Mouse (Mus musculus): ENCODE results near the gene Smc3. TPM values are rescaled to one million over a fixed set of nuclear protein-coding genes. Genes with fewer than 3 reads are reported as not detected.
"Not testable (repeated sequence)": the region's sequence is repeated elsewhere in the genome, so short reads cannot be mapped to it uniquely, and the experiment has no call there.

Smc3 gene
- polyA plus RNA-seq, 1 experiment = 6.5 TPM

DNA sequence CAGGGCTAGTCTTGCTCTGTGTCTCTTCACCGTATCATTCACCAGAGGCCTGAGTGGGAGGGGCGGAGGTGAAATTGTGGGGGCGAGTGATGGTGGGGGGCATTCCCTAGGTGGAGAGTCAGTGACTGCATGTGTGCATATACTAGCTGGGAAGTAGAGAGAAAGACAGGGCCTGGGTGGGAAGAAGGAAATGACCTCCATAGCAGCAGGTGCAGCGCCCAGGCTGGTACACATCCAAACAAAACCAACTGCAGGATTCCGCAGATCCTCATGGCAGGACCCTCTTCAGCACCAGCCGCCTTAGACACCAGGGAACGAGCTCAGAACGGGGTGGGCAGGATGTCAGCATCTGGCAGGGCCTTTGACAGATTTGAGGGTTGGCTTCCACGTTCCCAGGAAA lies 52.1 kb downstream of the Smc3 start:
- H3K4me2 ChIP-seq (ENCODE audit: low read depth) = no peak overlapping the region
- H3K27me3 ChIP-seq (ENCODE audit: control insufficient read depth, insufficient read depth, insufficient read length) = no peaks in the 10 kb centered on the region
- H3K79me2 ChIP-seq (ENCODE audit: control insufficient read depth, insufficient read depth) = no peaks in the 10 kb centered on the region
- H3K36me3 ChIP-seq (ENCODE audit: control insufficient read depth, insufficient read depth) = no peaks in the 10 kb centered on the region
- TF ChIP-seq MYOG (IDR thresholded peaks at IDR 0.05; ENCODE audit: control insufficient read depth in 1 of 3, insufficient read depth in 1 of 3, insufficient read length in 2 of 3, low read depth in 2 of 3) (peak in 1 of 3 experiments; percentile 47), MYOD1 (IDR thresholded peaks at IDR 0.05; ENCODE audit: control insufficient read depth in 1 of 3, insufficient read length in 2 of 3, low read depth in 2 of 3) (peak in 2 of 3 experiments; percentile 53 to 61), POLR2AphosphoS2 (IDR thresholded peaks at IDR 0.05; ENCODE audit: insufficient read length, low read depth) (no peak)
- H3ac ChIP-seq (ENCODE audit: control insufficient read depth, insufficient read length) = no peak overlapping the region
- no peak overlapping the region for H3K4me3 ChIP-seq

DNA sequence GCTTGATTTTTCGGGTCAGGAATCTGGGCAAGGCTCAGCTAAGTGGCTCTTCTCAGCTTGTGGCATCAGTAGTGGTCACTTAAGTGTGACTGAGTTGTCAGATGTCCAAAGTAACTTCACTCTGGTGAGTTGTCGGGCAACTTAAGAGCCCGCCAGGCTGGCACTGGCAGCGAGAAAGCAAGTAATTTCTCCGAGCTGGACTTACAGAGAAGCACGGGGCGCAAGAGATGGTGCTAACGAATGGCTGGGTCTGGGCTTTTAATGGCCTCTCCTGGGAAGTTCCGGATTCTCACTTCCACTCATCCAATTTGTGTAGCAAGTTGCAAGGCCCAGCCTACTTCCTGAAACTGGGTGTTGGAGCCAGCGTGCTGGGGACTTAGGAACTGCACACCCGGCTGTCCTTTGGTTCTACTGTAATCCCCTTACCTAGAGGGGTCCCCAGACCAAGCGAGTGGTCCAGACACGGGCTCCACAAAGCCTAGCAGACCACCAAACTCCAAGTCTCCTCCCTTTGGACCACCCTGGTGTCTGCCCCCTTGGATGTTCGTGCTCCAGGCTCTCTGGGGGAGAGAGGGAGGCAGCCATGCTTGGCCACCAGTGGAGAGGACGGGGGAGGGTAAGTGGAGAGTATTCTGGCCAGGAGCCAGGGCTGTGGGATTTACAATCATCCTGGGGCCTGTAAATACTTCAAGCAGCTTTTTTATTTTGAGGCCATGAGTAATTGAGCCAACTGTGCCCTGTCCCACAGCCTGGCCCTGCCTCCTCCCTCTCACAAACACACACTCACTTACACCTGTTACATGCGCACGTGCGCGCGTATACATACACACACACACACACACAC lies 53.6 kb downstream of the Smc3 start:
- no peak overlapping the region for H3ac ChIP-seq (ENCODE audit: control insufficient read depth, insufficient read length)
- H3K4me2 ChIP-seq (ENCODE audit: low read depth) = peak overlapping the region; percentile 67
- H3K79me2 ChIP-seq (ENCODE audit: control insufficient read depth, insufficient read depth) = no peaks in the 10 kb centered on the region
- H3K27me3 ChIP-seq (ENCODE audit: control insufficient read depth, insufficient read depth, insufficient read length) = no peaks in the 10 kb centered on the region
- no peak for TF ChIP-seq CEBPB (IDR thresholded peaks at IDR 0.05; ENCODE audit: insufficient read depth, poor library complexity, severe bottlenecking)
- TF ChIP-seq MAX (IDR thresholded peaks at IDR 0.05; ENCODE audit: low read depth) = no peak
- TF ChIP-seq POLR2A (IDR thresholded peaks at IDR 0.05; ENCODE audit: insufficient read length, low read depth) = no peak
- peak; percentile 88 for TF ChIP-seq TCF3 (IDR thresholded peaks at IDR 0.05; ENCODE audit: insufficient read length, low read depth)
- peak; percentile 40 to 97 (median 96) for TF ChIP-seq MYOD1 (IDR thresholded peaks at IDR 0.05; ENCODE audit: control insufficient read depth in 1 of 3, insufficient read length in 2 of 3, low read depth in 2 of 3)
- TF ChIP-seq E2F4 (IDR thresholded peaks at IDR 0.05; ENCODE audit: insufficient read depth) = no peak
- peak; percentile 78 to 96 (median 91) for TF ChIP-seq MYOG (IDR thresholded peaks at IDR 0.05; ENCODE audit: control insufficient read depth in 1 of 3, insufficient read depth in 1 of 3, insufficient read length in 2 of 3, low read depth in 2 of 3)
- peak; percentile 92 for TF ChIP-seq TCF12 (IDR thresholded peaks at IDR 0.05; ENCODE audit: insufficient read depth, poor library complexity, severe bottlenecking)
- TF ChIP-seq SRF (IDR thresholded peaks at IDR 0.05; ENCODE audit: control insufficient read depth, insufficient read length, low read depth) = no peak
- TF ChIP-seq POLR2AphosphoS2 (IDR thresholded peaks at IDR 0.05; ENCODE audit: insufficient read length, low read depth) = no peak
- no peak for TF ChIP-seq USF1 (IDR thresholded peaks at IDR 0.05; ENCODE audit: low read depth)
- no peak for TF ChIP-seq REST (IDR thresholded peaks at IDR 0.05; ENCODE audit: insufficient read depth, insufficient read length)
- no peak overlapping the region for H3K4me3 ChIP-seq
- no peaks in the 10 kb centered on the region for H3K36me3 ChIP-seq (ENCODE audit: control insufficient read depth, insufficient read depth)

- not testable (repeated sequence) for H3K4me3 ChIP-seq; H3K4me2 ChIP-seq (ENCODE audit: low read depth); H3K36me3 ChIP-seq (ENCODE audit: control insufficient read depth, insufficient read depth); H3ac ChIP-seq (ENCODE audit: control insufficient read depth, insufficient read length); H3K27me3 ChIP-seq (ENCODE audit: control insufficient read depth, insufficient read depth, insufficient read length); H3K79me2 ChIP-seq (ENCODE audit: control insufficient read depth, insufficient read depth)
These were observed 56.2 kb downstream of the Smc3 start for GRCm38 (mm10) chr19:53656443-53656842.

DNA sequence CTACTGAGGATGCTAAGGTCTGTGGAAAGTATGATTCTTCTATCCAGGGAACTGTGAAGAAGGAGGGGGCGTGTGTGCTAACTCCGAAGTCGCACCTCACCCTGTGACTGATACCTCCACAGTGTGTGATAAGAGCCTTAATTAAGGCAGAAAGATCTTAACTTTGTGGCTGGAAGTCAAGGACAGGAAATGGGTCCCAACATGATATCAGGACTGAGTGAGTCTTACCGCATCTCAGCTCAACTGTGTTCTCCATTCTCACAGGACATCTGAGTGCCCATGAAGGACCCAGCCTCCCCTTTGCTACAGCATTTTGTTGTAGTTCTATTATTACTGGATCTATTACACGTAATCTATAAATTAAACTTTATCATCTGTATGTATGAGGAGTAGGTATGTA lies 57.2 kb downstream of the Smc3 start:
- no peaks in the 10 kb centered on the region for H3K36me3 ChIP-seq (ENCODE audit: control insufficient read depth, insufficient read depth)
- no peak overlapping the region for H3ac ChIP-seq (ENCODE audit: control insufficient read depth, insufficient read length)
- H3K4me2 ChIP-seq (ENCODE audit: low read depth) = no peak overlapping the region
- no peaks in the 10 kb centered on the region for H3K27me3 ChIP-seq (ENCODE audit: control insufficient read depth, insufficient read depth, insufficient read length)
- H3K4me3 ChIP-seq = no peak overlapping the region
- TF ChIP-seq MAX (IDR thresholded peaks at IDR 0.05; ENCODE audit: low read depth) (no peak), MYOG (IDR thresholded peaks at IDR 0.05; ENCODE audit: control insufficient read depth in 1 of 3, insufficient read depth in 1 of 3, insufficient read length in 2 of 3, low read depth in 2 of 3) (no peak), USF1 (IDR thresholded peaks at IDR 0.05; ENCODE audit: low read depth) (no peak), E2F4 (IDR thresholded peaks at IDR 0.05; ENCODE audit: insufficient read depth) (no peak), MYOD1 (IDR thresholded peaks at IDR 0.05; ENCODE audit: control insufficient read depth in 1 of 3, insufficient read length in 2 of 3, low read depth in 2 of 3) (no peak), SRF (IDR thresholded peaks at IDR 0.05; ENCODE audit: control insufficient read depth, insufficient read length, low read depth) (no peak), TCF12 (IDR thresholded peaks at IDR 0.05; ENCODE audit: insufficient read depth, poor library complexity, severe bottlenecking) (no peak), TCF3 (IDR thresholded peaks at IDR 0.05; ENCODE audit: insufficient read length, low read depth) (no peak), REST (IDR thresholded peaks at IDR 0.05; ENCODE audit: insufficient read depth, insufficient read length) (no peak), POLR2AphosphoS2 (IDR thresholded peaks at IDR 0.05; ENCODE audit: insufficient read length, low read depth) (no peak), CEBPB (IDR thresholded peaks at IDR 0.05; ENCODE audit: insufficient read depth, poor library complexity, severe bottlenecking) (no peak), POLR2A (IDR thresholded peaks at IDR 0.05; ENCODE audit: insufficient read length, low read depth) (no peak)
- H3K79me2 ChIP-seq (ENCODE audit: control insufficient read depth, insufficient read depth) = no peaks in the 10 kb centered on the region

DNA sequence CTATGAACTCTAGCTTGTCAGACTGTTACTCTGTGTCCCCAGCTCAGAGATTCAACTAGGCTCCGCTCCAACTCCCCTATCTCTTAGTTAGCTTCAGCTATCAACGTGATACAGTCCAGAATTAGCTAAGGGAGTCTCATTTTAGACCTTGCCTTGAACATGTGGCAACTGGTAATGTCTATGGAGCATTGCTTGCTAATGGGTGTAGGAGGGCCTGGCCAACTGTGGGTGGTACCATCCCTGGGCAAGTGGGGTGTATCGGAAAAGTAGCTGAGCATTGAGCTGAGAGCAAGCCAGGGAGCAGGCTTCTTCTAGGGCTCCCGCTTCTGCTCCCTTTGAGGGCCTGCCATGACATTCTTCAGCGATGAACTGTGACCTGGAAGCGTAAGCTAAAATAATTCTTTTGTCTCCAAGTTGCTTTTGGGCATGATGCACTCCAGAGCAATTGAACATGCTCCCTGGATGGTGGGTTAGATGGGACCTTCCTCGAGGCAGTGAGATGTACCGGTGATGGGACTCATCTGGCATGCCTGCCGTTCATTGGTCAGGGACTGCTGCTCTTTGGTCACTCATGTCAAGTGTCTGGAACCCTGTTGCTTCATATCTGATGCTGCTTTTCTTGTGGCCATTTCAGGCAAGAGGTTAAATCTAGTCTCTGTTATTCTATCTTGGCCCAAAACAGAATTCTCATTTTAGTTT lies 60.7 kb downstream of the Smc3 start:
- Histone ChIP-seq H3K4me3 (peak overlapping the region; percentile 18), H3K36me3 (ENCODE audit: control insufficient read depth, insufficient read depth) (no peaks in the 10 kb centered on the region), H3ac (ENCODE audit: control insufficient read depth, insufficient read length) (no peak overlapping the region), H3K27me3 (ENCODE audit: control insufficient read depth, insufficient read depth, insufficient read length) (no peaks in the 10 kb centered on the region), H3K4me2 (ENCODE audit: low read depth) (peak overlapping the region; percentile 43), H3K79me2 (ENCODE audit: control insufficient read depth, insufficient read depth) (no peaks in the 10 kb centered on the region)
- TF ChIP-seq MYOG (IDR thresholded peaks at IDR 0.05; ENCODE audit: control insufficient read depth in 1 of 3, insufficient read depth in 1 of 3, insufficient read length in 2 of 3, low read depth in 2 of 3) (no peak), USF1 (IDR thresholded peaks at IDR 0.05; ENCODE audit: low read depth) (no peak), CEBPB (IDR thresholded peaks at IDR 0.05; ENCODE audit: insufficient read depth, poor library complexity, severe bottlenecking) (no peak), E2F4 (IDR thresholded peaks at IDR 0.05; ENCODE audit: insufficient read depth) (no peak), REST (IDR thresholded peaks at IDR 0.05; ENCODE audit: insufficient read depth, insufficient read length) (no peak), POLR2A (IDR thresholded peaks at IDR 0.05; ENCODE audit: insufficient read length, low read depth) (peak; percentile 38), MAX (IDR thresholded peaks at IDR 0.05; ENCODE audit: low read depth) (no peak), TCF12 (IDR thresholded peaks at IDR 0.05; ENCODE audit: insufficient read depth, poor library complexity, severe bottlenecking) (no peak), POLR2AphosphoS2 (IDR thresholded peaks at IDR 0.05; ENCODE audit: insufficient read length, low read depth) (peak; percentile 37), MYOD1 (IDR thresholded peaks at IDR 0.05; ENCODE audit: control insufficient read depth in 1 of 3, insufficient read length in 2 of 3, low read depth in 2 of 3) (peak in 1 of 3 experiments; percentile 32), SRF (IDR thresholded peaks at IDR 0.05; ENCODE audit: control insufficient read depth, insufficient read length, low read depth) (no peak), TCF3 (IDR thresholded peaks at IDR 0.05; ENCODE audit: insufficient read length, low read depth) (no peak)

All from myocyte (in vitro differentiated cells).